Mouse (Mus musculus) CD8-positive naive resting alpha-beta T cell, adult 2 months (primary cell): ENCODE results near the gene Ccna2.

Experiments
- DNase-seq, 2 experiments: peaks; one replicate each; pipeline ENCODE4 v3.0.0; 2022; ENCODE audit warnings: low read depth in 2 of 2, low spot score in 2 of 2

Gene Ccna2

DNA sequence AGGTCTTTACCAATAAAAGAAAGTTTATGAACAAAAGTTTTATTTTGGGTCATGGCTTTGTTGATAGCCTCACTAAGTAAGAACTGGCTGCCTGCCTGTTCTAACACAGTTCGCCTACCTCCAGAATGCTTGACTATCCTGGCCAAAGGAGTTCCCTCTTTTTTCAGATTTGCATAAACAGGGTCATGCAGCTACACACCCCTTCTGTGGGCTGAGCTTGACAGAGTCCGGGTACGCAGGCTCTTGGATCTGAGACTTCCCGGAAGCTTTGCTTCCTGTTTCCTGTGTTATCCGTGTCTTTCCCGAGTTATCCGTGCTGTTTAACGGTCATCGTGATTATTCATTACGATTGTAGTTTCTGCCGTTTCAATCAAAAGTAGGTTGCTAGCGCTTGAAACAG, 35.9 kb downstream of the Ccna2 start:
- DNase-seq, result no peak

DNA sequence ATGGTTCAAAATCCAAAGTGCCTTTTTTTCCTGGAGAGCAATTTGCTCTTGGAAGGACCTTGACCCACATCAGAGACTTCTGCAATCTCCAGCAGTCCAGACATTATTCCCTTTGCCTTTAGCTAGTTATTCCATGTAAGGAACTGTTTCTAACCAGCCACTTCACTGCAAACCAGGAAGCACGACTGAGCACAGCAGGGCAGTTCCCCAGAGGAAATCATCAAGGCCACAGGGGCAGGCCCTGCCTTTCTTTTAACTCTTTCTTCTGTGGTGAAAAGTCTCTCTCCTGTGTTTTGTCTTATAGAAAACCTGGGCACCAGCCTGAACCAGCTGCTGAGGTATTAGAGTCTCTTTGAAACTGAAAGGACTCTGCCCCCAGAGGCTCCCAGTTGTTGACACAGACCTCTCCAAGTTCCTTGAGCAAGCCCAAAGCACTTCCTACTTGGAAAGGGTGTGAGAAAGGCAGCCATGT, 38.7 kb downstream of the Ccna2 start:
- no peak for DNase-seq

DNA sequence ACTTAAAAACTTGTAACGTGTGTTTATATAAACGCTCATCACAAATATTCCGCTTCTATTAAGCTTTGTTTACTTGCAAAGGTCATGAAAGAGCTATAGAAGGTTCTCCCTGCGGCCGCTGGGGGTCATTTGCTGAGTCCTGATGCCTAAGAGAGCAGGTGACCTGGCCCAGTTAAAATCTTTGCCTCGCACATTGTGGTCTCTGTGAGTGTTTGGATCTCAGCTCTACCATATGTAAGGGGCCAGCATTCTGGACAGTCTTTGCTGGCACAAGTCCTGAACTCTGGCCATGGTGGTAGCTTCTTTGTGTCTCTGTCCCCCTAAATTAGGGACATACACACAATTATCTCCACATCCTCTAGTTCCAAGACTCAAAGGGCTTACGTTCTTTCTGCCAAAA, 39.2 kb downstream of the Ccna2 start:
- no peak for DNase-seq

DNA sequence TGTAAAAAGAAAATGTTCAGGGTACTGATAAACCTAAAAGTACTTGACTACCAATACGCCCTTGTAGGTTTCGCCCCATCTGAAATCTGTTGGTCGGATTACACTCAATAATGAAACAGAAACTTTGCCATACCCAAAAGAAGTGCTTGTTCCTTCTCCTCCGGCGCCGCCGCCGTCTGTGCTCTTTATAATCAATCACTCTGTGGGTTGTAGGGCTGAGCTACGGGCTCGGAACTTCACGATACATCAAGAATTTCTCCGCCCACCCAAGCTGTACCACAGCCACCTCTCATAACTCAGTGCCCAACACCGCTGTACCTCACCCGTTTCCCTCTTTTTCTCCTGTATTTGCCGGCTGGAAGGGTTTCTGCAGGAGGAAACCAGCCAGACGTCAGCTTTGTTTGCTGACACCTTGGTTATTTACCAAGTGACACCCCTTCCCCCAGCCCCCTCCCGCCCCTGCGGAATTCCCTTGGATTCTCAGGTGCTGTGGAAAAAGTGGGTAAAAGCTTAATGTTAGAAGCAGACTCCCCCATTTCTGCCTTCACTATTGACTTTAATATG, 39.9 kb downstream of the Ccna2 start:
- no peak for DNase-seq

DNA sequence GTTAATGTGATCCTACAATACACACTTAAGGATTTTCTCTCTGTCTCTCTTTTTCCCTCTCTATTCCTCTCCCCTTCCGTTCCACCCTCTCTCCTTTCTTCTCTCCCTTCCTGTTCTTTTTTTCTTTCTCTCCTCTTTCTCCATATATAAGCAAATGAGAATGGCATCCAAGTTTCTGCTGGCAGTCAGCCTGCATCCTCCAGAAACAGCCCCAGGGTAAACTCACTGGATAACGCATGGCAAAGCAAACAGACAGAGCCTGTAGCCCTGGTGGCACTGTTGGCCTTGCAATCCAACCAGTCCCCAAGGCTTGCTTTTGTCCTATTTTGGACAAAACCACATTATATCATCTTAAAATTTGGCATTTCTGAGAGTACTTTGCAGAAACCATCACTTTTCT, 40.7 kb downstream of the Ccna2 start:
- no peak for DNase-seq

DNA sequence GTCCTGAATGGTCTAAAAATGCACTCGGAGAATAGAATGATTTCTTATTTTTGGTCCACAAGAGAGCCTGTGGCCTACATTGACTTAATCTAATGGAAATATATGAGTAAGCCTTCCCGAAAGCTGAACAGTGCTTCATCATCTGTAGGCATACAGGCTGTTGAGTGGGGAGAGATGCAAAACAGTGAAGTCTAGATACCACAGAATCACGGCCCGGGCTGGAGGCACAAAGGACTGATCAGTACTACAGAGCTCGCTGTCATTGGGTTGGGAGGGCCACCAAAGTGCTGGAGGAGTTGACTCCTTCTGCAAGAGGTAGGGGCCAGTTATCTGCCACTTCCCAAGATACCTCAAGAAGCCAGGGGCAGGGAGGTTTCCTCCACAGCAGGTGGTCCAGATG, 41.2 kb downstream of the Ccna2 start:
- DNase-seq, result no peak

DNA sequence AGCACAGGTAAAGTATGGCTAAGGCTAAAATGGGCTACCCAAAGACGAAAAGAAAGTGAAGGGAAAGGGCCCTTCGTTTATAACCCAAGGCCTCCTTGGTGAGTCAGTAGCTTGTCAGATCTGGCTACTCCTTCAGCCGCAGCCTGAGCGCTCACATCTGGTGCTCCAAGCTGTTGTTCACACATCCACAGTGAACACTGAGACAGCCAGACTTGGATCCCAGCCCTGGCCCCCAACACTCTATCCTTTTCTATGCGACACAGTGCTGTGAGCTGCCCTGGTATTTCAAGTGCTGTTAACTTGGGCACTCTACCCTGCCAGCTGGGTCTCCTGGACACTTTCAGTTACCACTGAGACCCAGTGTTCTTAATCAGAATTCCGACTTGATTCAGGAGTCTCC, 41.6 kb downstream of the Ccna2 start:
- no peak for DNase-seq

DNA sequence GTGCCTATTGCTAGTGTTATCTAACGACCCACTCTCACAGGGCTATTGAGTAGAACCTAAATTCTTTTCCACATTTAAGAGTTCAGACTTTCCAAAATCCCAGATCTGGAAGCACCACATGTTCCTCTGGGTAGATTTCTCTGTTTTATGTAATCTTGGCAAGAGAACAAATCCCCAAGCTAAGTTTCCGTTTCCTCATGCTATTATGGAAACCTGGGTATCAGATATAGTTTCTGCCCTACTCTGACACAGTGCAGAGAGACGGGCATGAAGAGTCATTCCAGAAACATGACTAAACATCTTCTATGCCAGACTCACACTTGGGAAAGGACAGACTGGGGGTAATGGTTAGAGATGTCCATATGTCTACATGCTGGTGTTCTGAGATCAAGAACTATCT, 47.5 kb downstream of the Ccna2 start:
- DNase-seq, result no peak

DNA sequence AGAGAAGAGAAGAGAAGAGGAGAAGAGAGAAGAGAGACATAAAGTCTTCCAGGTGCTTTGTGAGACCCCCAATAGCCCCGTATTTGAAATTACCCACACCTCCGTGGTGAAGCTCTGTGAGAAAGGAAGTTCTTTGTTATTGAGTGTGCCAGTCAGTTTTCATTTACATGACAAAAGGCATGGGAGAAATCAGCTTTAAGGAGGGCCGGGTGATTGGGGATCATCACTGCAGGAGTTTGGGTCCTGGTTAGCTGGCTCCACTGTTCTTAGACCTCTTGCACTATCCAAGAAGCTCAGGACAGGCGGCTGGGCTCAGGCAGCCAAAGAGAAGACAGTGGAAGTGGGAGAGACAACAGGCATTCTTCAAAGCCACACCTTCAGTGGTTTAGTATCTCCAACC, 49.8 kb downstream of the Ccna2 start:
- DNase-seq, result no peak

DNA sequence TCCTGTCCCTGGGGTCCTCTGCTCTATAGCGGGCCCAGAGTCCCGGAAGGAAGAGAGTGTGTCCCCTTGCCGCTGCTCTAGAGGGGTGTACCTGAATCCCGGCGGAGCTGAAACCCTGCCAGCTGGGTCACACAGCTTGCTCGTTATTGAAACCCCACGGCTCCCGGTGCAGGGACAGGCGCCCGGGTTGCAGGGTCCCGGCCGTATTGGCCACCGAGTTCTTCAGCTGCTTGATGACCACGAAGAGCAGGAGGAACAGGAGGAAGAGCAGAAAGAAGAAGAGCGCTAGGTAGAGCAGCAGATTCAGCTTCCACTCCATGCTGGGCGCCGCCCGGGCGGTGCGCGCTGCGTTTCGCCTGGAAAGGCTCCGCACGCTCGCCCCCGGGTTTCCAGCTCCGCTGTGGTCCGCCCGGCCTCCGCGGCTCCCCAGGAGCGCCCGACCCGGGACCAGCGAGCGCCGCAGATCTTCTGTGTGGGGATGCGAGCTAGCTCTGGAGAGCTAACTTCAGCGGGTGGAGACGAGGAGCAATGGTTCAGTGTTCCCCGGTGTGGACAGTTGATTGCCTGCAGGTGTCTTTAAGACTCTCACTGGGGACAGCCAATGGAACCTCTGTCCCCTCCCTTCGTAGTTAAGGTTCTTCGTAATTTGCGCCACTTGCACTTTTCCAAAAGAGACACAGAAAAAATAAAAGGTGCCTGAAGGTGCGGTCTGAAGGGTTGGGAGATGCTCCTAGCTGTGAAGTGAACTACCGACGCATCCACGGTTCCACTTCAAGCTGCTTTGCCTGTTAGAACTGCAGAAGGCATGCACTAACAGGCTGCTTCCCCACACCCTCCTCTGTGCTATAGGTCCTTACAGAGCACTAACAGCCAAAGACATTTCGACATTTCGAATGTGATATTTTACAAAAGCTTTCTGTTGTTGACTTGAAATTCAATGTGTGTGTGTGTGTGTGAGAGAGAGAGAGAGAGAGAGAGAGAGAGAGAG, 50.6 kb downstream of the Ccna2 start, which contains the start of gene Gm11549:
TSS of gene Gm11549 (minus strand) at position 741 of the 988 bp plus-strand sequence.
- DNase-seq, result no peak

DNA sequence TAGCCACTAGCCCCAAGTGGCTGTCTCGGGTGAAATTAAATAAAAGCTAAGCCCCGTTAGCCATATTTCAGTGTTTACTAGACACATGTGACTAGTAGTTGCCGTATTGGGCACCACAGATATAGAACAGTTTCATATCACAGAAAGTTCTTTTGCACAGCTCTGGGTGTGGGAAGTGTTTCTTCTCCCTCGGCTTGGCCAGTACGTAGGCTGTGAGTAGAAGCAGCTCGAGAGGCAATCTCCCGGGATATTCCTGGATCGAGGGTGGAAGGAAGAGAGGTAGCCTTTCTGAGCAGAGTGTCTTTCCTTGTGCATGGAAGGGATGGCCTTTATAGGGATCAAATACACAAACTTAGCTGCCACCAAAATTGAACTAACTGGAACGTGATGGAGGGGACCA, 55.8 kb downstream of the Ccna2 start:
- DNase-seq, result no peak
